Mouse (Mus musculus) natural killer cell, adult 2 months (primary cell): ENCODE results near the gene Vmn1r135.
"Not testable (repeated sequence)": the region's sequence is repeated elsewhere in the genome, so short reads cannot be mapped to it uniquely, and the experiment has no call there.

Source experiments
- DNase-seq, 2 experiments: peaks; one replicate each; pipeline ENCODE4 v3.0.0; 2022; ENCODE audit warnings: low spot score in 2 of 2

Gene Vmn1r135

GRCm38 (mm10) chr7:21832051-21832450 lies at the start of gene Vmn1r135:
Gene Vmn1r135 (plus strand): TSS chr7:21832351.
- not testable (repeated sequence) for DNase-seq

GRCm38 (mm10) chr7:21796628-21797027 lies 35.5 kb upstream of the Vmn1r135 start, which contains the start of gene Gm4177:
Gene Gm4177 (minus strand): TSS chr7:21796728.
- DNase-seq: not testable (repeated sequence)

- not testable (repeated sequence) for DNase-seq
Observed at GRCm38 (mm10) chr7:21844167-21844566, 12.0 kb downstream of the Vmn1r135 start, which contains the start of gene Gm5725. Gene Gm5725 (minus strand): TSS chr7:21844267.
